Mouse (Mus musculus) midbrain, embryonic 16.5 days (tissue): ENCODE data around the gene Zer1. TPM values are rescaled to one million over a fixed set of nuclear protein-coding genes. Genes with fewer than 3 reads are reported as not detected.

Source experiments
- ATAC-seq: fragments of 200-750 bp; cut with Nextera tagmentation; 2 replicates; pipeline ENCODE4 v1.8.0; 2017; ENCODE audit warnings: moderate TSS enrichment
- H3K27ac ChIP-seq: fragments of 300-500 bp; sonication (generic); 2 replicates; pipeline ENCODE4 v1.5.1; 2014; ENCODE audit warnings: mild to moderate bottlenecking, low read length, mixed read lengths
- H3K27me3 ChIP-seq: fragments of 300-500 bp; sonication (generic); 2 replicates; pipeline ENCODE4 v1.6.1; 2014; ENCODE audit warnings: low read depth, low read length, mixed read lengths; ENCODE audit not compliant: control insufficient read depth, insufficient read depth
- H3K36me3 ChIP-seq: fragments of 300-500 bp; sonication (generic); 2 replicates; pipeline ENCODE4 v1.6.1; 2014; ENCODE audit warnings: mild to moderate bottlenecking, low read length, moderate library complexity, mixed read lengths; ENCODE audit not compliant: control insufficient read depth, insufficient read depth
- H3K4me1 ChIP-seq: fragments of 300-500 bp; sonication (generic); 2 replicates; pipeline ENCODE4 v1.6.1; 2014; ENCODE audit warnings: mild to moderate bottlenecking, low read length, mixed read lengths; ENCODE audit not compliant: control insufficient read depth, insufficient read depth
- H3K4me2 ChIP-seq: fragments of 300-500 bp; sonication (generic); 2 replicates; pipeline ENCODE4 v1.6.1; 2014; ENCODE audit warnings: mild to moderate bottlenecking, low read length, mixed read lengths
- H3K4me3 ChIP-seq: fragments of 300-500 bp; sonication (generic); 2 replicates; pipeline ENCODE4 v1.5.1; 2014; ENCODE audit warnings: low read depth, mild to moderate bottlenecking, low read length, moderate library complexity, mixed read lengths
- H3K9ac ChIP-seq: fragments of 300-500 bp; sonication (generic); 2 replicates; pipeline ENCODE4 v1.6.1; 2014; ENCODE audit warnings: low read depth, low read length, mixed read lengths
- H3K9me3 ChIP-seq: fragments of 300-500 bp; sonication (generic); replicated peaks from 2 replicates; pipeline ENCODE4 v1.6.1; 2014; ENCODE audit warnings: mild to moderate bottlenecking, low read length, mixed read lengths; ENCODE audit not compliant: control insufficient read depth, poor library complexity, severe bottlenecking
- WGBS: fragments of 180-500 bp; shearing (Covaris S2); extraction: QIAGEN DNeasy Blood & Tissue Kit; methylation state at CpG from one replicate; pipeline ENCODE4 v1.1.7; 2014; 5-methylcytosine and 5-hydroxymethylcytosine counted together
- polyA plus RNA-seq: library from polyadenylated mRNA; unstranded; fragments of >200 nt; fragmentation: Nextera tagmentation; extraction: Ambion mirVana; gene quantifications from 2 replicates; pipeline ENCODE4 v1.2.1, GENCODE M21; 2015

Gene Zer1
- polyA plus RNA-seq, 1 experiment from 2014 or later = 13.5 TPM

GRCm38 (mm10) chr2:30111500-30111899, 12.9 kb downstream of the Zer1 start:
- Histone ChIP-seq H3K4me1 (no peaks in the 10 kb centered on the region), H3K36me3 (peaks cover 45% of the 10 kb centered on the region)
- WGBS = 98% methylated on average over 2 of the region's 2 CpGs

DNA sequence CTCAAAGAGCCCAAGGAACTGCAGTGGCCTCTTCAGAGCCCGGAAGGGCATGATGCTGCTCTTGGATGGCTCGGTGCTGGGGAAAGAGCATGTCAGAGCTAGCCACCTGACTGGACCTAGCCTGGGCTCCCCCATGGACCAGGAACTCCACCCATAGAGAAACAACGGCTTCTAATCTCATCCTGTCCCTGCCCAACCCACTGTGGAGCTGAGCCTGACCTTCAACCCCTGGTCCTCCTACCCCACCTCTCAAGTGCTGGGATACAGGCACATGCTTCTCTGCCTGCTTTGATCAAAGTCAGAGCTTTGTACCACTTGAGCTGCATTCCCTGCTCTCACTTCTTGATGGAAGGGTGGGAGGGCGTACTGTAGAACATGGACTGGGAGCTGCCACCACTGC, 16.1 kb downstream of the Zer1 start:
- no peaks in the 10 kb centered on the region for H3K27me3 ChIP-seq
- no peaks in the 10 kb centered on the region for H3K4me1 ChIP-seq
- WGBS = 95% methylated on average over 4 of the region's 4 CpGs
- H3K4me2 ChIP-seq = no peak overlapping the region
- H3K4me3 ChIP-seq = no peak overlapping the region
- no peaks in the 10 kb centered on the region for H3K9me3 ChIP-seq
- H3K27ac ChIP-seq = no peak overlapping the region
- H3K36me3 ChIP-seq = peaks cover 51% of the 10 kb centered on the region
- ATAC-seq = no peak
- no peak overlapping the region for H3K9ac ChIP-seq

More at GRCm38 (mm10) chr2:30111500-30111899, 12.9 kb downstream of the Zer1 start:
- ATAC-seq = no peak
- Histone ChIP-seq H3K4me3 (no peak overlapping the region), H3K27ac (no peak overlapping the region), H3K9ac (no peak overlapping the region), H3K4me2 (no peak overlapping the region), H3K27me3 (no peaks in the 10 kb centered on the region), H3K9me3 (no peaks in the 10 kb centered on the region)

DNA sequence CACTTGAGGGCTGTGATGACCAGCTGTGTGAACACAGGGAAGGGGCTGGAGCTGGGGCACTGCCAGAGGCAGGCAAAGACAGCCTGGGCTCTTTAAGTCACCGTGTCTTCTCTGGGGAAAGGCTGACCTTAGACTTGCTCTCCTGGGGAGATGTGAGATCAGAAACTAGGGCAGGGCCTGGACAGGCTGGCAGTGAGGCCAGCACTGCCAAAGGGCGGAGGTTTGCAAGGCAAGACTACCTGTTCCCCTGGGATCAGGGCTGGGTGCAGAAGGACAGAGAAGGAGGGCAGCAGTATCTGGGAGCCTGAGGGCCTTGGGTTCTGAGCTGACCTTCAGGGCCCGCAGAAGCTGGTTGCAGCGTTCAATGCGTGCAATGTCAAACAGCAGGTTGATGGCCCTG, 16.7 kb downstream of the Zer1 start:
- no peak for ATAC-seq
- Histone ChIP-seq H3K4me2 (no peak overlapping the region), H3K27me3 (no peaks in the 10 kb centered on the region), H3K36me3 (peaks cover 52% of the 10 kb centered on the region), H3K4me3 (no peak overlapping the region), H3K27ac (no peak overlapping the region), H3K9me3 (no peaks in the 10 kb centered on the region), H3K4me1 (no peaks in the 10 kb centered on the region), H3K9ac (no peak overlapping the region)
- 95% methylated on average over 5 of the region's 5 CpGs for WGBS

GRCm38 (mm10) chr2:30106364-30106763, 18.0 kb downstream of the Zer1 start:
- Histone ChIP-seq H3K4me1 (no peaks in the 10 kb centered on the region), H3K27me3 (no peaks in the 10 kb centered on the region), H3K36me3 (peaks cover 45% of the 10 kb centered on the region), H3K4me2 (no peak overlapping the region), H3K4me3 (no peak overlapping the region), H3K9me3 (no peaks in the 10 kb centered on the region), H3K27ac (no peak overlapping the region), H3K9ac (no peak overlapping the region)
- ATAC-seq = no peak

DNA sequence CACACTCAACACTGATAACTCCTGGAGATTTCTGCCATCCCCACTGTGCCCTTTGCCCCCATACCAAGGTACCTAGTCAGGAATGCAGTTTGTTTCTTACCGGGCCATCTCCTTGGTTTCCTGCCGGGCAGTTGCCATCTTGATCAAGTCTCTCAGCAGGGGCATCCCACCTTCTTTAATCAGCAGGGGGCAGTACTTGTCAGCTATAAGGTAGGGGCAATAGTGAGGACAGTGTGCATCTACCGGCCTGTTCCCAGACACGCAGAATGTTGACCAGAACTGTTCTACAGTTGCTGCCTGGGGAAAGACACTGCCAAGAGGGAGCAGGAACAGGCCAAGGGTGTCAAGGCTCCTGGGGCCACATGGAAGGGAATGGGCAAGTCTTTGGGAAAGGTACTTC, 24.2 kb downstream of the Zer1 start:
- 82% methylated on average over 4 of the region's 4 CpGs for WGBS
- no peak for ATAC-seq
- no peaks in the 10 kb centered on the region for H3K27me3 ChIP-seq
- H3K4me1 ChIP-seq = no peaks in the 10 kb centered on the region
- H3K36me3 ChIP-seq = peaks cover 21% of the 10 kb centered on the region
- H3K4me2 ChIP-seq = no peak overlapping the region
- no peak overlapping the region for H3K9ac ChIP-seq
- no peak overlapping the region for H3K27ac ChIP-seq
- H3K4me3 ChIP-seq = no peak overlapping the region
- no peaks in the 10 kb centered on the region for H3K9me3 ChIP-seq

GRCm38 (mm10) chr2:30095882-30096527, 28.4 kb downstream of the Zer1 start:
- H3K36me3 ChIP-seq = peaks cover 8% of the 10 kb centered on the region; the same call in 1 of the 2 replicates
- H3K9me3 ChIP-seq = no peaks in the 10 kb centered on the region
- no peak overlapping the region for H3K4me2 ChIP-seq
- H3K27me3 ChIP-seq = no peaks in the 10 kb centered on the region
- no peak overlapping the region for H3K27ac ChIP-seq
- 85% methylated on average over 2 of the region's 2 CpGs for WGBS
- ATAC-seq = no peak
- H3K4me1 ChIP-seq = peaks cover 12% of the 10 kb centered on the region
- no peak overlapping the region for H3K9ac ChIP-seq
- no peak overlapping the region for H3K4me3 ChIP-seq

DNA sequence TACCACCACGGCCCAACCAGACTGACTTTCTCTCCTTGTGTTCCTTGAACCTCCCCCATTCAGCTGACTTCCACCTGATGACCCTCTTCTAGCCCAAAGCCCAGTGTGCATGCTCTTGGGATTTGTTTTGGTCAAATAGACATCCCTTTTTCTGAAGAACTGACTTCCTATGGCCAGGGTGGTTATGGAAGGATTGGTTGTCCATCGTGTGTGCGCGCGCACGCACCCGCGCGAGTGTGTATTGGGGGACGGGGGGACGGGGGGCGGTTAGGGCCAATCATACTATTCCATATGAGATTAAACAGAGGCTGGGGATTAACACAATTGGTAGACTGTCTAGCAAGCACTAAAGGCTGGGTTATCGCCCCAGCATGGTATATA, 30.2 kb downstream of the Zer1 start:
- H3K4me3 ChIP-seq = peak overlapping the region; percentile 65
- peak overlapping the region; percentile 57 for H3K27ac ChIP-seq
- no peaks in the 10 kb centered on the region for H3K9me3 ChIP-seq
- no peaks in the 10 kb centered on the region for H3K27me3 ChIP-seq
- peak overlapping the region; percentile 93 for H3K4me2 ChIP-seq
- 3% methylated on average over 13 of the region's 13 CpGs for WGBS
- H3K36me3 ChIP-seq = peaks cover 6% of the 10 kb centered on the region; the same call in 1 of the 2 replicates
- ATAC-seq = peak; percentile 7
- H3K9ac ChIP-seq = peak overlapping the region; percentile 71
- peaks cover 12% of the 10 kb centered on the region for H3K4me1 ChIP-seq

DNA sequence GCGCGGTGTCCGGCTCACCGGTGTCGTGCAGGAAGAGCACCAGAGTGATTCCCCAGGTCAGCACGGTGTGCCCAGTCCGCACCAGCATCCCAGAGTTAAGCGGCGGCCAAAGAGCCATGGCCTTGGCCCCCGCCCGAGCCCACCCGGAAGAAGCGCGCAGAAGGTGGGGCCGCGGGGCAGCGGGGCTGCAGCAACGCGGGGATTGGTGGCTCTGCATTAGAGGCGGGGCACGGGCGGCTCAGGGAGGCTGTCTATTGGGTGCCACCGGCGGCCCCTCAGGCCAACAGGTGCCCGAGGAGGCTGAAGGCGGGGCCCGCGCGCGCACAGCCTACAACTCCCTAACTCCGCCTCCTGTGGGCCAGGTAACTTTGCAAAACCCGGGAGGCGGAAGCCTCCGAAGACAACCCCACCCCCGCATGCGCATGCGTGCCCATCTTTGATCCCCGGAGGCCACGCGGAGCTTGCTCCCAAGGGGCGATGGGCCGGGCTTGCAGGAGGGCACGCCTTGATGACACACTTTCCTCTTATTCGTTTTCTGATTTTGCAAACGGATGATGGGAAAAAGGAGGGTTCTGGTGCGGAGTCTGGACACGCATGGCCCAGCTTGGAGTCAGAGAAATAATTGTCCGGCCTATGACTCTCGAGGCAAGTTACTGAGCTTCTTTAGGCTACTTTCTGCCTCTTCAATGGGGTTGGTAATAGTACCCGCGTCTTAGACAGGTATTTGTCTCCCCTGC, 30.7 kb downstream of the Zer1 start, which contains the start of gene Zdhhc12:
TSS of gene Zdhhc12 (minus strand) at position 178 of the 737 bp plus-strand sequence.
- H3K4me3 ChIP-seq = peak within 1 kb of the TSS; percentile 65
- H3K4me1 ChIP-seq = peaks cover 12% of the 10 kb centered on the region
- peak within 1 kb of the TSS; percentile 93 for H3K4me2 ChIP-seq
- peaks cover 6% of the 10 kb centered on the region; the same call in 1 of the 2 replicates for H3K36me3 ChIP-seq
- H3K27ac ChIP-seq = peak within 1 kb of the TSS; percentile 57
- peak; percentile 97 for ATAC-seq
- H3K27me3 ChIP-seq = no peaks in the 10 kb centered on the region
- H3K9ac ChIP-seq = peak within 1 kb of the TSS; percentile 71
- WGBS = 0% methylated on average over 49 of the region's 51 CpGs
- no peaks in the 10 kb centered on the region for H3K9me3 ChIP-seq

DNA sequence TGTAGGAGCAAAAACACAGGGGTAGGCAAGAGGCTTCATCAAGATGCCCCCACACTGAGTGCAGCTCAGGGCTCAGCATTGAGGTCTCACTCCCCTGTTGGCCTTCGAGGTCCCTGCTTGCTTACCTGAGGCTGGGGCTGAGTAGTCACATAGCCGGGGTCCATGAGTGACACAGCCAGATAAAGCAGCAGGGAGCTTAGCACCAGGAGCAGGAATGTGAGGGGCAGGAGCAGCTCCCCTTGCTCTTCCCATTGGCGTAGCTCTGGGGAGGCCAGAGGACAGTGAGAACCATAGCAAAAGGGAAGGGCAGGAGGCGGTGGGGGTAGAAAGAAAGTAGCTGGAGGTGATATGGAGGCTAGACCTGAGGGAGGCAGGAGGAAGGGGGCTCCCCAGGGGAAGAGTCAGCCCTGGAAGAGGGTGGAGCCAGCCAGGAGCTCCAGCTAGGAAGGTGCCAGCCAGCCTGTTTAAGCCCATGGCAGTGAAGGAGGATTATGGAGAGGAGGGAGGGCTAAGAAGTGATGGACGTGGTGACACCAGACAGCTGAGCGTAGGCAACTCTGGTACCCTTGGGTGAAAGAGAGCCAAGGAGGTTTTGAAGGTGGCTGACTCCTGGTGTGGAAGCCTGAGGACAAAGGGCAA, 32.0 kb downstream of the Zer1 start:
- H3K9ac ChIP-seq = no peak overlapping the region
- peaks cover 3% of the 10 kb centered on the region; the same call in 1 of the 2 replicates for H3K36me3 ChIP-seq
- peak overlapping the region; percentile 65; the same call in 1 of the 2 replicates for H3K4me3 ChIP-seq
- no peaks in the 10 kb centered on the region for H3K27me3 ChIP-seq
- H3K4me1 ChIP-seq = peaks cover 12% of the 10 kb centered on the region
- H3K4me2 ChIP-seq = peak overlapping the region; percentile 93
- WGBS = 57% methylated on average over 6 of the region's 6 CpGs
- H3K27ac ChIP-seq = no peak overlapping the region
- no peak for ATAC-seq
- H3K9me3 ChIP-seq = no peaks in the 10 kb centered on the region
